Mouse (Mus musculus) kidney, adult 2 months (tissue): ENCODE results near the gene Gm11541.

ENCODE experiments used
- CTCF ChIP-seq: fragments of 200-500 bp; conservative IDR thresholded peaks from 2 replicates; pipeline ENCODE4 v1.5.1; 2011; ENCODE audit warnings: low read depth, mild to moderate bottlenecking, control low read depth, low read length, moderate library complexity, mixed read lengths; ENCODE audit not compliant: insufficient read depth, insufficient read length
- POLR2A ChIP-seq: fragments of 200-500 bp; IDR thresholded peaks from one replicate; pipeline ENCODE4 v1.6.1; 2011; ENCODE audit warnings: low read depth, low read length, control low read depth

DNA sequence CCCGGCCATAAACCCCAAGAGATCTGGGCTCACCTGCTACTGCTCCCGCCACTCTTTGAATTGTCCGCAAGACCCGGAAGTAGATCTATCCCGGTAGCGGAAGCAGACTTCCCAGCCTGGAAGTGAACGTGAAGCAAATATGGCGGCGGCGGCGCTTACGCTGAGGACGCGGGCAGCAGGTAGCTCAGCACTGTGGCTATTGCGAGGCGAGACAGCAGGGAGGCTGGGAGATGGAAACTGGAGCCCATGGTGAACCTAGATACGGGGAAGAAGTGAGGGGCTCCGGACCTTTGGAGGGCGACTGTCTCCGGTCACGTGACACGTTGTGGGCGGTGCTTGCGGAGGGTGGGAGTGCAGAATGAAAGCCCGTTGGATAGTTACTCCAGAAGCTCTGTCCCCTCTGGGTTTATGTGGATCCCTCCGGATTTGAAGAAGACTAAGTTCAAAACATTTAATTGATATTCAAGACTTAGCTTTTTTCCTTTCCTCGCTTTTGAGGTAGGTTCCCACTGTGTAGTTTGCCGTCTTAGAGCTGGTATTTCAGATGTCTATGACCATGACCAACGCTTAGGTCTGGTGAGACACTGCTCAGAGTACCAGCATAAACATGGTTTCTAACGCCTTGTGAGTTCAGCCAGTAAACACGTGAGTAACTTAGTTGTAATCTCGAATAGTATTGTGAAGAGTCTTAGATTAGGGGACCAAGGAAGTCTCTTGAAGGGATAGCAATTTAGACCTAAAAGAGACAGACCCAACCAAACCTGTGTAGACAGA, 50.4 kb downstream of the Gm11541 start, which contains the start of the genes Mrpl27 and Eme1:
- TF ChIP-seq POLR2A (peak; percentile 14), CTCF (no peak)
